Mouse (Mus musculus) urinary bladder, postnatal 36 days (tissue): ENCODE measurements around the gene Rnf130.

Experiments
- DNase-seq, 2 experiments: peaks; one replicate each; pipeline ENCODE4 v3.0.0; 2022; ENCODE audit warnings: low spot score in 2 of 2, mixed read lengths in 1 of 2

Rnf130 gene

DNA sequence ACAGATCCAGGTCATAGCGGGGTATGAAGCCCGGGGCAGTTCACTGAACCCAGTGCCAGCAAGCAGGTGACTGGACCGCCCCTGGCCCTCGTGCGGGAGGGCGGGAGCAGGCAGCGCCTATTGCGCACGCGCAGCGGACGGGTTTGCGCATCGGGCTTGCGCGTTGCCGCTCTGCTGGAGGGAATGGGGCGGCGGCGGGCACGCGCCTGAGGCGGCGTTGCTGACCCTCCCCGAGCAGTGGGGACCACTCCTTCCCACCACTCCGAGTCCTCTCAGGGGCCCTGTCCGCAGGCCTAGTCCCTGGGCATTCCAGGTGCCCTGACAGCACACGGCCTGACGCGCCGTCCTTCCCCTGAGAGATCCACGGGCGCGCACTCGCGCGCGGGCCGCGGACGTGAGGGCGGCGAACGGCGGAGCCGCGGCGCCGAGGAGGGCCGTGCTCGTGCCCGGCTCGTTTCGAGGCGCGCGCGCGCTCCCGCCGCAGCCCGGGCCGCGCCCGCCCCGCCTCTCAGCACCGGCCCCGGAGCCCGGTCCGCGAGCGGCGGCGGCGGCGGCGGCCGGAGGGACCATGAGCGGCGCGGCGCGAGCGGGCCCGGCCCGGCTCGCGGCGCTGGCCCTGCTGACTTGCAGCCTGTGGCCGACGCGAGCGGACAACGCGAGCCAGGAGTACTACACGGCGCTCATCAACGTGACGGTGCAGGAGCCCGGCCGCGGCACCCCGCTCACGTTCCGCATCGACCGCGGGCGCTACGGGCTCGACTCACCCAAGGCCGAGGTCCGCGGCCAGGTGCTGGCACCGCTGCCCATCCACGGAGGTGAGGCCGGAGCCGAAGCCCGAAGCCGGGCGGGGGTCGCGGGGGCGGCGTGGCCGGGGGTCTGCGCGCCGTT is at the start of gene Rnf130:
Gene Rnf130, plus strand, starts transcription at position 514 of the 888 bp plus-strand sequence.
- peak; percentile 92 to 93 for DNase-seq

DNA sequence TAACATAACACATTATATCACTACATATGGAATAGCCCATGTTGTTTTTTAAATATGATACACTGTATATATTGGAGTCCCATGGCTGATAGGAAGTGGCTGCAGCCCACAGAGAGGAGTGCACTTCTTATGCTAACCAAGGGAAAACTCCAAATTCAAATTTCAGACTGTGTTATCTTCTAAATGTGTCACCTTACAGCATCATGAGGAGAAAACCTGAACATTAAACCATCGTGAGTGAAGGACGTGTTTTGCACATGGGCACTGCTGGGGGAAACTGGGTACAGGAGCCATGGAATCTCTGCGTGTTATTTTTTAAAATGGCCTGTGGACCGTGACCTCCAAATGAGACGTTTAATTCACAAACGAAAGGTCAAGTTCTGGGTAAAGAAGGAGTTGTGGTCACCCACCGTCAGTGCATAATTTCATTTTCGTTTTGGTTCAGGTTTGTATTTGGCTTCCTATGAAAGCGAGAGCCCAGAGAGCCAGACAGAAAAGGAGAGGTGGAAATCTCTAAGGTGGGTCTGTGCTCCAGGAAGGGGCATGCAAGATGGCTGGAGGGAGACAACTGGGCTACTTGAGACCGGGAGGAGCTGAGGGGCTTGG is 47.1 kb upstream of the Rnf130 start:
- no peak for DNase-seq

- no peak for DNase-seq
Measured at GRCm38 (mm10) chr11:49978935-49979334, 46.2 kb upstream of the Rnf130 start.

GRCm38 (mm10) chr11:49980681-49981235 is 44.4 kb upstream of the Rnf130 start:
- no peak for DNase-seq

DNA sequence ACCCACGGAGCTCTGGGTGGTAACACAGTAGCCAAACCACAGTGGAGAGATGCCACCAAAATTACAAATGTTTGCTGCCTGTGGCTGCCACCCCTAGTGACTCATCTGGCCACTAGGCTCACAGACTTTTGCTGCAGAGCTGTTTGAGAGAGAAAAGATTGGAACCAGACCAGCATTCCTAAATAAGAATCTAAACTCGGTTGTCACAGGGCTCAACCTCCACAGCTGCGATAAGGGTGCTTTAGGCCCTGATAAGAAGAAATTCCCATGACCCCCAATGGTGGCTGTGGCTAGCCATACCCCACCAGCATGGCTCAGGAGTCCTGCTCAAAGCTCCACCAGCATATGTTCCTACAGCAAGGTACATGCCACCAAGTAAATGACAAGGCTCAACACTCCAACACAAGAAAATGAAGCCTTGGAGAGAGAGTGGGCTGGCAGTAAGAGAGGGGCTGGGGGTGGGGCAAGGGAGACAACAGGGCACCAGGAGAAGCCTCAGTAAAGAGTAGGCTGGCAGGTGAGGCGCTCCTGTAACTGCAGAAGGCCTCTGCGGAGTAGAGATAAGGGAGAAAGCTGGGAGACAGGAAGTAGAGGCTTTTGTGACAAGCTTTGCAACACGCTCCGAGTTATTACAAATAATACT is 43.7 kb upstream of the Rnf130 start:
- no peak for DNase-seq

- DNase-seq = no peak
Measured at GRCm38 (mm10) chr11:49982094-49982493, 43.1 kb upstream of the Rnf130 start.

DNA sequence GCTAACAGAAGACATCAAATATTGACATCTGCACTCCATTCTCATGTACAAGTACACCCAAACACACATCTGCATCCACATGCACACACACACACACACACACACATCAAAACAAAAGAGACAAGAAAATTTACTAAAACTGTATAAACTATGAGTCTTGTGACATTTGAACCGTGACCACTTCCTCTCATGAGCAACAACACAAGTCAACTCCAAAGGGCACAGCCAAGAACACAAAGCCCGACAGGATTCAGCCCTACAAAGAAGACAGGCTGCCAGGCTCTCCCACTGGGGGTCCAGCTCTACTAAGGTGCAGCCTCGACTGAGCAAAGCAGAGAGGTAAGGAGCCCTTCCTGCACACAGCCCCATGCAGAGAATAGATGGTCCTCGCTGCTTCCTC is 42.3 kb upstream of the Rnf130 start:
- no peak for DNase-seq

DNA sequence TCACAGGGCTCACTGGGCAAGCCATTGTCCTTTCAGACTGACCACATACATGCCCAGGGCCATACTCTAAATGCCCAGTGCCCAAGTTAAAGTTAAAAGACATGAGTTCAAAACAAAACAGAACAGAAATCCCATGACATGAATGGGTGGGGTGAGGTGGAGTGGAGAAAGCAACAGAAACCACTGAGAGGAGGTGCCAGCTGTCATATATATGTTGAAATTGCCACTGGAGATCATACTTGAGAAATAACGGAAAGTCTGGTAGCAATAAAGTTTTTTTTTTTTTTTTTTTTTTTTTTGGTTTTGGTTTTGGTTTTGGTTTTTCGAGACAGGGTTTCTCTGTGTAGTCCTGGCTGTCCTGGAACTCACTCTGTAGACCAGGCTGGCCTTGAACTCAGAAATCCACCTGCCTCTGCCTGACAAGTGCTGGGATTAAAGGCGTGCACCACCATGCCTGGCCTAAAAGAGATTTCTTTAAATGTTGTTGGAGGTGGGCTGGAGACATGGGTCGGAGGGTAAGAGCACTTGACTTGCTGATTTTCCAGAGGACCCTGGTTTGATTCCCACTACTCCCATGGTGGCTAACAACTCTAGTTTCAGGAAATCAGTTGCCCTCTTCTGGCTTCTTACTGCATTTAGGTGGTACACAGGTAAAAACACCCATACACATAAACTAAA is 41.1 kb upstream of the Rnf130 start:
- no peak for DNase-seq

- no peak for DNase-seq
Measured at GRCm38 (mm10) chr11:49985009-49985408, 40.1 kb upstream of the Rnf130 start.

DNA sequence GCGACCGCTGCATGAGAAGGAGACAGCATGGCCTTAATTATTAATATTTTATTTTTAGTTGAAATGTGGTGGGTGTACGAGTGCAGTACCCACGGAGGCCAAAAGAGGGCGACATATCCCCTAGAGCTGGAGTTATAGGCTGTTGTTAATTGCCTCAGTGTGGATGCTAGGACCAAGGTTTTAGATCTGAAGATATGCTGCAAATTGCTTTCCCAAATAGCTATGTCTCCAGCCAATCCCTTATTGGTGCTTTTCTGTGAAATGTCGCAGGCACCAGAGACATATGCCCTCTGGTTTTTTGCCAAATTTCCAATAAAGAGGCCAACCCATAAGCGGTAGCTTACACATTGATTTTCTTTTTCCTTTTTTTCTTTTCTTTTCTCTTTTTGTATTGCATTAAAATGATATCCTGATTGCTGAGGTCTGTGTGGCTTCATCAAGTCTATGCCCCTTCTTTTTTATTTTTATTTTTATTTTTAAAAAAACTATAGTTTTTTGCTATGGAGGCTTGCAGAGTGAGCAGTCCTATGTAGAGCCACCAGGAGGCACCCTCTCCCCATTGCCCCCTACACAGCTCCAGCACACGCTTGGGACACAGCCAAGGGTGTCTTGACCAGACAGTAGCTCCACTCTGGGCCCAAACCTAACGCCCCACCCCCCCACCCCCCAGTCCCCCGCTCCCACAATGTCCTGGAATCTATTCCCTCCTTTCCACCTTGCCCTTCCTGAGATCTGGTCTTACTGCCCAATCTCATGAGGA is 38.7 kb upstream of the Rnf130 start:
- DNase-seq = peak in 1 of 2 experiments; percentile 13

- no peak for DNase-seq
Measured at GRCm38 (mm10) chr11:49994536-49994935, 30.6 kb upstream of the Rnf130 start.

DNA sequence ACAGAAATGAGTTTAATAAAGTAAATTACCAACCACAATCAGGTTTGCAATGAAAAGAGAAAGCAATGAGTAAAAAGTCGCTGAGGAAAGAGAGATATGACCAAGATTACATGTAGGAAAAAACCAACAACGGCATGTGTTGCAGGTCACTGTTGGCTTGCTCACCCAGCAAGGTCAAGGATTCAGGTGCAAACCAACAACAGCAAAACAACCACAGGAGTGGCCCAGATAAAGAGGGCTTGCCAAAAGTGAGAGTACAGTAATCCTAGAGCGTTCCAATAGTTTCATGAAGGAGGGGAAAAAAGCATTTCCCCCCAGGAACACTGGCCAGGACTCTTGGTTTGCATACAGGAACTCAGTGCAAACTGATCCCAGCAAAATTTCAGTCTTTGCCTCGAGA is 28.7 kb upstream of the Rnf130 start:
- no peak for DNase-seq

DNA sequence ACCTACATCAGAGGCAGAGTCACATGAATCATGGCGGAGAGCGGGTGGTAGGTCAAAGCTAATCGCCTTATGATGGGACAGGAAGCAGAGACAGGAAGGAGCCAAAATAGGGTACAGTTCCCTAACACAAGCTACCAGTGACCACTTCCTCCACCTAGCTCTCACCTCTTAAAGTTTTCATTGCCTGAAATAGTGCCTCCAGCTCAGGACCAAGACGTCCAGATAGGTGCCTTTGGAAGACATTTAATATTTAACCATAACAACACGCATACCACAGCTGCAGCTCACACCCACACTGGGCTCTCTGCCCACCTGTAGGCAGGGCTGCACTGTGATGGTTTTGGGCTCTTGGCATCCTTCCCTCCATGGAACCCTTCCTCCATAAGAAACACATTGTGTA is 27.8 kb upstream of the Rnf130 start:
- DNase-seq = no peak

GRCm38 (mm10) chr11:50002853-50003252 is 22.3 kb upstream of the Rnf130 start:
- no peak for DNase-seq

DNA sequence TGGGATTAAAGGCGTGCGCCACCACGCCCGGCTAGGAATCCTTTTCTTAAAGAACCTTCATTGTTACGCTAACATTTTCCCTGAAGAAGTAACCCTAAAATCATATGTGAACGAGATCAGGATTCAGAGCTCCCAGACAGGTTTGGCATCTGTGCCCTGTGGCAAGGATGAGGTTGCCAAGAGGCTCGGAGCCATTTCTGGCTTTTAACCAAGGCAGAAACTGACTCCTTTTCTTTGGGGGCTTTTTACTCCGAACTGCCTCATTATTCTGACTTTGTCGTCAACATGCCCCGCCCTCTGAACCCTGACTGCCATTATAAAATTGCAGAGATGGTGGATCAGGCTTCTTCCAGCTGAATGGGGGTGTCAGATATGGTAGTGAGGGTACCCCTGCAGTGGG is 17.4 kb upstream of the Rnf130 start:
- DNase-seq = no peak

DNA sequence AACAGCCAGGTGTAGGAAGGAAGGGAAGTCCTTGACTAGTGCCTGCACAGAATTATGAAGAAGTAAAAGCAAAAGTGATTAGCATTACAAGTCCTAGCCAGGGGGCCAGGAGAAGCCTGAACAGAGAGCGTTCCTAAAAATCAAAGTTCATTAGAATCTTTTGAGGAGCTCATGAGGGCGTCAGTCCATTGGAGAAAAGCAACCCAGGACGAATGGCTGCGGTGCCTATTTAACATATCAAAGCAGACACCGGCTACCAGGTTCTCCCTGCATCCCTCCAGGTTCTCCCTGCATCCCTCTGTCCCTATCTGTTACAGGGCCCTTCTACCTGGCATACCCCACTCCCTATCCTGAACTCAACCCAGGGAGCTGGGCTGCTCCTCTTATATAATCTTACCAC is 16.9 kb upstream of the Rnf130 start:
- no peak for DNase-seq

DNA sequence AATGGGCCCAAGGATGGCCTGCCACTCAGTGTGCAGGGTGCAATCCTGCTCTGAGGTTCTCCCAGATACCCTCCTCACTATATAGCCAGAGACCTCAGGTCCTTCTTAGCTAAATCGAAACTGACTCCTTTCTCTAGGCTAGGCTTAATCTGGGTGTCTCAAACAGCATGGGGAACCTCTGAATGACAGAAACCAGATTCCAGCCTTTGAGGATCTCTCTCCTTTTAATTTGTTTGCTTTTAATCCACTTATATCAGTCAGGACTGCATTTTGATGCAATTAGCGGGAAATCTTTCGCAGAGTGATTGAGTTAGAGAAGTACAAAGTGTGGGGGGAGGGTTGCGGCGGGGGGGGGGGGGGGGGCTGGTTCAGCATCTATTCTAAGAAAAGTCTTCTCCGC is 12.1 kb upstream of the Rnf130 start:
- no peak for DNase-seq

- no peak for DNase-seq
Measured at GRCm38 (mm10) chr11:50016503-50016902, 8.6 kb upstream of the Rnf130 start.

DNA sequence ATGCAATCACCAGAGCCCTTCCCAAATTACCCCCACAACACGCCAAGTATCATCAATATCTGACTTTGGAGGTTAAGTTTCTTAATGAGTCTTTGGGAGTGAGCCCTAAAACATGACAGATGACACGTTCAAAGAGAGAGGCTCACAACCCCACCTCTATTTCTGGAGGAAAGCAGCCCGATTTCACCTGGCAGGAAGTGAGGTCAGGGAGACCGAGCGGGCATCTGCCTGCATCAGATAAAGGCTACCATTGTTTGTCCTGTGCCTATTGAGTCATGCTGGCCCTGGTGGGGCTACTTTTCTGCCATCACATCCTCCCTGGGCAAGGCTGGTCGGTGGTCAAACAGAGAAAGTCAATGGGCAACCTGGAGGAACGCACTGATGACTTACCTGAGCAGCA is 7.6 kb upstream of the Rnf130 start:
- no peak for DNase-seq

DNA sequence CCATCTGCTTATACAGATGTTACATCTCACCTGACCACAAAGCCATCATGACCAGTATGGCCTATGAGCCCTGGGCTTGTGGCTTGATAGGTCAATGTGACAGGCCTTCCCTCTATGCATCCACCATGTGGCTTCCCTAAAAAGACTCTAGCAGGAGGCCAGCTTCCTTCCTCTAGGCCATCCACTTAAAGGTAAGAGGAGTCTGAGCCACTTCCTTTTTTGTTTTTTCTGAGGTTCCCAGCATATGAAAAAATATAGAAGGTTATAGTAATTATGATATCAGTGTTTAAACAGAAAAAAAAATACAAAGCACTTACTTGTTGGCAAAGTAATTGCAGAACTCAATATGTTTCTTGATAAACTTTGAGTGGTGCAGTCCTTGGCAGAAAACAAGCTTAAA is 6.3 kb upstream of the Rnf130 start:
- no peak for DNase-seq

DNA sequence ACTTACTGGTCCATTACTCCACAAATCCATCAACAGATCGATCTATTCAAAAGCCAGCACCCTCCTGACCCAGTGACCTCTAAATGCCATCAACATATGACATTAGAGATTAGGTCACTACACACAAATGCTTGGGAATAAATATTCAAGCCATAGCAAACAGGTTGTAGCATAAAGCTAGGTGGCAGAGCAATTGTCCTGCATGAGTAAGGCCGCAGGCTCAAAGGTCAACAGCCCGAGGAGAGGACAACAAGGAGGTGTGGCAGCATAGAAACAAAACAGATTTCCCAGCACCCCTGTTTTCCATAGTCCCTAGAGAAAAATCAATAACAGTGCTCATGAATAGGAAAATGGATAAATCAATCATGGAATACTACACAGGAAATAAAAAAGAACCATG is 3.1 kb upstream of the Rnf130 start:
- DNase-seq = no peak
